Mouse (Mus musculus) spleen, adult 18-20 months (tissue): Measurements from ENCODE around the gene Tctn3.

ENCODE experiments used
- DNase-seq, 2 experiments: peaks; one replicate each; pipeline ENCODE4 v3.0.0; 2022; ENCODE audit warnings: mixed read lengths in 2 of 2

Tctn3 gene

DNA sequence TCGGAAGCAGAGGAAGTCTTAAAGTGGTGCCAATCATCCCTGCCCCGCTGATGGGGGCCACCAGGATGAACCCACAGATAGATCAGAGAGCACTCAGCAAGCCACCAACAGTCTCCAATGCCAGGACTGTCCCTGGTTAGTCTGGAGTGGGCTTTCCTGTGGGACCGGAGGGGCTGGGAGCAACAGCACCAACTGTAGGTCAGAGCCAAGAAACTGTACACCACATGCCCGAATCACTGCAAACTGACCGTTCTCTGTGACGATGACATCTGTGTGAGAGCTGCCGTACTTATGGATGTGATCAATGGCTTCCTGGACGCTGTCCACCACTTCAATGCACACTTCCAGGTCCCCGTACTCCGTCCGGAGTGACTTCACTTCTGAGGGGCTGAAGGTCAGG is 57.7 kb downstream of the Tctn3 start:
- DNase-seq = no peak

- DNase-seq = no peak
Measured at GRCm38 (mm10) chr19:40553849-40554248, 58.2 kb downstream of the Tctn3 start.

- DNase-seq = no peak
Measured at GRCm38 (mm10) chr19:40553014-40553789, 58.8 kb downstream of the Tctn3 start.

DNA sequence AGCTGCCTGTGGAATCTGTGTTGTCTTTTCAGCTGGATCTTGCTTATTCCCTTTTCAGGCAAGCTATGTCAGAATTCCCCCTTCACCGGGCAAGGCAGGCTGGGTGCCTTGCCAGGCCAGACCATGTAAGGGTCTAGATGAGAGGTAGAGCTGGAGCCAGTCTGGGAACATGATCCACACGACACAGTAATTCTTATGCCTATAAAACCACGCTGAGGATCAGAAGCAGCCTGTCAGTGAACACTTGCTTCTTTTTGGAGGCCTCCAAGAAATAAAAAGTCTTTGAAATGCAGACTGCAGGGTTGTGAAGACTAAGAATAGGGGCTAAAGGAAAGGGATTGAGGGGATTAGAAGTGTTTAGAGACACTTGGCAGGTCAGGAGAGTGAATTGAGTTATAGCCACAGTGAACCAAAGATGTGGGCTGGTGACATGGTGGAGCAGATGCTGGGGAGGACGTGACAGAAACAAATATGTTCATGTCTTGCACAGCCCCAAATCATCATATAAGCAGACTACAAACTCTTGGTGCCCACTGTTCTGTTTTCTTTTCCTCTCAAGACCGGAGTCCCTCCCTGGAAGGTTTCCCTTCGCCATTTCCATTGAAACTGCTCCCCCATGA is 62.4 kb downstream of the Tctn3 start:
- no peak for DNase-seq

- DNase-seq = no peak
Measured at GRCm38 (mm10) chr19:40548796-40549515, 63.1 kb downstream of the Tctn3 start.

- DNase-seq = no peak
Measured at GRCm38 (mm10) chr19:40548386-40548785, 63.6 kb downstream of the Tctn3 start.
